Mouse (Mus musculus) erythroblast, embryonic 14.5 days (primary cell): ENCODE data around the gene Slc48a1.

Experiments
- GATA1 ChIP-seq: IDR thresholded peaks from 2 replicates; pipeline ENCODE4 v1.6.1; 2012; ENCODE audit warnings: low read length, inconsistent platforms, mixed read lengths
- TAL1 ChIP-seq: IDR thresholded peaks from 3 replicates; pipeline ENCODE4 v1.6.1; 2012; ENCODE audit warnings: low read length, inconsistent platforms, mixed read lengths

DNA sequence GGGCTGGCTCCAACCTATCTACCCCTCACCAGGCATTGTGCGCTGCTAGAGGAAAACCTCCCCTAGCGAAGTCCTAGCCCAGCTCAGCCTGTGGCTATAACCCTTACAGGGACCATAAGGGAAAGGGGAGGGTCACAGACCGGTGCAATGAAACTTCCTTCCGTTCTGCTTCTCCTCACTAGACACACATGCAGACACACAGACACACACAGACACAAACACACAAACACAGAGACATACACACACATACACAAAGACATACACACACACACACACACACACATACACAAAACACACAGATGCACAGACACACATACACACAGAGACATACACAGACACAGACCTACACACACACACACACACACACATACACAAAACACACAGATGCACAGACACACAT is 35.7 kb upstream of the Slc48a1 start:
- TF ChIP-seq TAL1: no peak
- no peak for TF ChIP-seq GATA1
